In the genomic region with DNA sequence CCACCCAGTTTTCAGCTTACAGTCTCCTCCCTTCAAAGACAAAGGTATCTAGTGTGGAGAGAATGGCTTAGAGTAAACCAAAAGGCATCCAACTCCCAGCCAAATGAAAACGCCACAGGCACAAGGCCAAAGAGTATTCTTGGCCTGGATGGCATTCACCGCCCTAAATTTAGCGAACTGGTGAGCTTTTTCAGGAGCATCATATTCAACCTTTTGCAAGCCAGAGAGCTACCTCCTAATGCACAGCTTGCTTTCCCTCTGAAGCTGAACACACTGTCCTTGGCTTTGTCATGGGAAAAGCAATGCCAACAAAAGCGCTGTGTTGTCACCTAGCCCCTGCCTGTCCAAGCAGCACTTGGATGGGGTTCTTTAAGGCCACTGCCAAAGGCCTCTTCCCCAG, we compare ENCODE assay signal across 16 mouse cellular contexts.
DNase-seq lines count a peak whose midpoint lies in the region; ATAC-seq and TF ChIP-seq lines count a peak whose summit lies in the region.
"Had no signal": no experiment of that assay in that cellular context is flagged by ENCODE, and none has a peak within 500 bp of the region (broad histone marks: within the 10 kb centered on the region; RNA-seq: fewer than 3 reads in every experiment).

No protein-coding gene starts in this region.

- TF ChIP-seq POLR2A in heart, adult 2 months (IDR thresholded peaks at IDR 0.05; ENCODE audit: insufficient read depth, low read depth, low read length), result no peak

- intact Hi-C loops in heart, adult 2 months (cut with DNase I), result loop anchor here (2.0 to 5.0 kb wide), 2 partner anchors 99 to 133 kb away; no protein-coding TSS in a partner anchor
- intact Hi-C loops in gastrocnemius, postnatal 14 days (cut with DNase I; ENCODE audit: low total_unique reads), result no loop called here

- peaks cover 3% of the 10 kb centered on the region; the same call in 1 of the 2 replicates for H3K36me3 ChIP-seq in heart, adult 2 months (ENCODE audit: control insufficient read depth, insufficient read depth, low read length)
- no peaks in the 10 kb centered on the region for H3K36me3 ChIP-seq in heart, embryonic 11.5 days (ENCODE audit: control insufficient read depth, insufficient read depth, low read length)
- H3K36me3 ChIP-seq: embryonic facial prominence, embryonic 15.5 days; kidney, embryonic 15.5 days; liver, embryonic 15.5 days had no signal

- no peaks in the 10 kb centered on the region for H3K9me3 ChIP-seq in heart, embryonic 11.5 days (replicated peaks; ENCODE audit: control insufficient read depth, low read length)
- H3K9me3 ChIP-seq: embryonic facial prominence, embryonic 15.5 days; kidney, embryonic 15.5 days; liver, embryonic 15.5 days; megakaryocyte, embryonic 14.5 days had no signal

- no peak overlapping the region for H3K4me3 ChIP-seq in heart, adult 2 months
- H3K4me3 ChIP-seq in heart, embryonic 11.5 days (ENCODE audit: low read depth, low read length), result no peak overlapping the region
- H3K4me3 ChIP-seq: embryonic facial prominence, embryonic 15.5 days; kidney, embryonic 15.5 days; liver, embryonic 15.5 days; megakaryocyte, embryonic 14.5 days; myocyte had no signal

- no peaks in the 10 kb centered on the region for H3K27me3 ChIP-seq in heart, adult 2 months (ENCODE audit: control insufficient read depth, insufficient read depth, low read length)
- no peaks in the 10 kb centered on the region for H3K27me3 ChIP-seq in heart, embryonic 11.5 days (ENCODE audit: control insufficient read depth, insufficient read depth, low read length)
- H3K27me3 ChIP-seq: embryonic facial prominence, embryonic 15.5 days; kidney, embryonic 15.5 days; liver, embryonic 15.5 days; megakaryocyte, embryonic 14.5 days had no signal

- no peak overlapping the region for H3K4me2 ChIP-seq in heart, embryonic 11.5 days
- H3K4me2 ChIP-seq: embryonic facial prominence, embryonic 15.5 days; kidney, embryonic 15.5 days; liver, embryonic 15.5 days had no signal

- H3K9ac ChIP-seq in heart, adult 2 months (ENCODE audit: low read depth, low read length), result no peak overlapping the region
- no peak overlapping the region for H3K9ac ChIP-seq in heart, embryonic 11.5 days (ENCODE audit: low read depth, low read length)
- H3K9ac ChIP-seq: embryonic facial prominence, embryonic 15.5 days; kidney, embryonic 15.5 days; liver, embryonic 15.5 days had no signal

- 64% methylated on average over 4 of the region's 4 CpGs for WGBS in heart, adult 2 months
- WGBS in heart, embryonic 11.5 days (ENCODE audit: insufficient replicate concordance), result 88% methylated on average over 4 of the region's 4 CpGs

- no peaks in the 10 kb centered on the region for H3K79me2 ChIP-seq in heart, adult 2 months (replicated peaks; ENCODE audit: control insufficient read depth, insufficient read depth, low read length)

- peak overlapping the region; percentile 77 for H3K27ac ChIP-seq in heart, adult 2 months
- H3K27ac ChIP-seq in heart, embryonic 11.5 days (ENCODE audit: low read depth, low read length), result no peak overlapping the region
- H3K27ac ChIP-seq: embryonic facial prominence, embryonic 15.5 days; kidney, embryonic 15.5 days; liver, embryonic 15.5 days had no signal

- TF ChIP-seq CTCF in heart, adult 2 months (IDR thresholded peaks at IDR 0.05), result no peak

- no peak for ATAC-seq in heart, embryonic 11.5 days (replicated peaks; ENCODE audit: insufficient number of reproducible peaks, low FRiP score, low TSS enrichment)
- ATAC-seq: CD4-positive, CD25-positive, alpha-beta regulatory T cell, adult 4 months; hindbrain, embryonic 16.5 days had no signal

- no peaks in the 10 kb centered on the region; the same call in 1 of the 2 replicates for H3K4me1 ChIP-seq in heart, adult 2 months (ENCODE audit: control insufficient read depth, insufficient read depth, low read length)
- no peaks in the 10 kb centered on the region for H3K4me1 ChIP-seq in heart, embryonic 11.5 days (ENCODE audit: control insufficient read depth, insufficient read depth, low read length)
- H3K4me1 ChIP-seq: embryonic facial prominence, embryonic 15.5 days; kidney, embryonic 15.5 days; liver, embryonic 15.5 days; megakaryocyte, embryonic 14.5 days had no signal

- DNase-seq in heart, adult 2 months, result peak; percentile 58 to 79
- DNase-seq in cerebellum, adult 11-12 months, result peak; percentile 85
- peak; percentile 9 for DNase-seq in gastrocnemius, postnatal 14 days
- DNase-seq in layer of hippocampus, adult 8-10 months (ENCODE audit: low spot score in 2 of 2), result peak; percentile 8 to 17
- DNase-seq in ovary, postnatal 14 days (ENCODE audit: low spot score), result no peak
- DNase-seq in thymus, postnatal 14 days, result no peak
- no peak for DNase-seq in testis, postnatal 14 days (ENCODE audit: low spot score)
- DNase-seq: retina, postnatal 1 day had no signal

- peak; percentile 93 for TF ChIP-seq EP300 in heart, adult 2 months (IDR thresholded peaks at IDR 0.05; ENCODE audit: insufficient read depth, low read depth, low read length)

Comparison
In these comparisons a context has a peak if more than half of its experiments do, and no peak if none do; other contexts are left out.
1. DNase-seq: peak in heart, adult 2 months (2 of 2), cerebellum, adult 11-12 months (single experiment), gastrocnemius, postnatal 14 days (single experiment) and layer of hippocampus, adult 8-10 months (2 of 2); none in ovary, postnatal 14 days (single experiment), thymus, postnatal 14 days (single experiment) and testis, postnatal 14 days (single experiment).